Comparison of ENCODE assay signal across 15 mouse cellular contexts in genomic region chr17:5542177-5542576, GRCm38 (mm10).
"Had no signal": no experiment of that assay in that cellular context is flagged by ENCODE, and none has a peak within 500 bp of the region (broad histone marks: within the 10 kb centered on the region; RNA-seq: fewer than 3 reads in every experiment).

No protein-coding gene starts in this region.

- H3K4me2 ChIP-seq: neural tube, embryonic 15.5 days; stomach, embryonic 15.5 days had no signal

- H3K4me1 ChIP-seq: stomach, embryonic 15.5 days had no signal

- H3K4me3 ChIP-seq: neural tube, embryonic 15.5 days; stomach, embryonic 15.5 days had no signal

- DNase-seq: retina, postnatal 1 day; right cerebral cortex, adult 18-20 months; right cerebral cortex, postnatal 14 days; right cerebral cortex, postnatal 25 days; right cerebral cortex, postnatal 4 days; spleen, adult 18-20 months; thymus, adult 18-20 months; thymus, adult 2 months; thymus, postnatal 14 days; thymus, postnatal 25 days; thymus, postnatal 36 days; thymus, postnatal 4 days had no signal

- H3K9me3 ChIP-seq: neural tube, embryonic 15.5 days; stomach, embryonic 15.5 days had no signal

- H3K36me3 ChIP-seq: neural tube, embryonic 15.5 days; stomach, embryonic 15.5 days had no signal

- H3K9ac ChIP-seq: neural tube, embryonic 15.5 days; stomach, embryonic 15.5 days had no signal

- H3K27me3 ChIP-seq: neural tube, embryonic 15.5 days; stomach, embryonic 15.5 days had no signal

- H3K27ac ChIP-seq: neural tube, embryonic 15.5 days; stomach, embryonic 15.5 days; stomach, postnatal 0 days had no signal
